Mouse (Mus musculus) heart, embryonic 13.5 days (tissue): ENCODE measurements at regions not wholly inside any gene's neighbourhood (a gene's known extent, or its start where the extent isn't known, plus 50 kb on each side); places are given as distances from the start of the nearest gene placed in this dataset.

Source experiments
- ATAC-seq: fragments of 200-750 bp; cut with Nextera tagmentation; 2 replicates; pipeline ENCODE4 v1.8.0; 2017; ENCODE audit warnings: moderate TSS enrichment; ENCODE audit not compliant: insufficient number of reproducible peaks, low FRiP score, low TSS enrichment; ENCODE audit errors: extremely low read depth
- H3K27ac ChIP-seq: fragments of 300-500 bp; sonication (generic); replicated peaks from 2 replicates; pipeline ENCODE4 v1.5.1; 2015; ENCODE audit warnings: moderate library complexity, mild to moderate bottlenecking, inconsistent platforms
- H3K27me3 ChIP-seq: fragments of 300-500 bp; sonication (generic); replicated peaks from 2 replicates; pipeline ENCODE4 v1.6.1; 2015; ENCODE audit warnings: mild to moderate bottlenecking, inconsistent platforms
- H3K36me3 ChIP-seq: fragments of 300-500 bp; sonication (generic); 2 replicates; pipeline ENCODE4 v1.6.1; 2015; ENCODE audit warnings: mild to moderate bottlenecking, inconsistent platforms
- H3K4me1 ChIP-seq: fragments of 300-500 bp; sonication (generic); 2 replicates; pipeline ENCODE4 v1.6.1; 2015; ENCODE audit warnings: inconsistent platforms
- H3K4me2 ChIP-seq: fragments of 300-500 bp; sonication (generic); 2 replicates; pipeline ENCODE4 v1.6.1; 2015; ENCODE audit warnings: inconsistent platforms, mild to moderate bottlenecking, moderate library complexity
- H3K4me3 ChIP-seq: fragments of 300-500 bp; sonication (generic); 2 replicates; pipeline ENCODE4 v1.5.1; 2015; ENCODE audit warnings: moderate library complexity, mild to moderate bottlenecking, inconsistent platforms
- H3K9ac ChIP-seq: fragments of 300-500 bp; sonication (generic); 2 replicates; pipeline ENCODE4 v1.6.1; 2015; ENCODE audit warnings: inconsistent platforms, mild to moderate bottlenecking, moderate library complexity
- H3K9me3 ChIP-seq: fragments of 300-500 bp; sonication (generic); 2 replicates; pipeline ENCODE4 v1.6.1; 2016; ENCODE audit warnings: inconsistent platforms
- WGBS: fragments of 180-500 bp; shearing (Covaris S2); methylation state at CpG from one replicate; pipeline ENCODE4 v1.1.7; 2015; ENCODE audit warnings: mixed read lengths; 5-methylcytosine and 5-hydroxymethylcytosine counted together

DNA sequence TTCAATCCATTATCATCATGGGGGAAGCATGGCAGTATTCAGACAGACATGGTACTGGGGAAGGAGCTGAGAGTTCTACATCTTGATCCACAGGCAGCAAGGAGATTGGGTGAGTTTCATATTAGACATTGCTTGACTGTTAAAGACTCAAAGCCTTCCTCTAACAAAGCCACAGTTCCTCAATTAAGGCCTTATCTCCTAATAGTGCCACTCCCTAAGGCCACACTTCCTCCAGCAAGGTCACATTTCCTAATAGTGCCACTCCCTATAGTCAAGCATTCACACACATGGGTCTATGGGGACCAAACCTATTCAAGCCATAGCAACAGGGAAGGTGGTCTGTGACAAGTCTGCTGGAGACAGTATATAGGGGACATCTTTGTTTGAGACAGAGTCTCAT lies 115.9 kb upstream of the Zfp64 start:
- Histone ChIP-seq H3K9me3 (peaks cover 18% of the 10 kb centered on the region; the same call in 1 of the 2 replicates), H3K4me3 (no peak overlapping the region), H3K36me3 (no peaks in the 10 kb centered on the region), H3K27me3 (no peaks in the 10 kb centered on the region), H3K27ac (no peak overlapping the region), H3K4me1 (no peaks in the 10 kb centered on the region), H3K9ac (no peak overlapping the region), H3K4me2 (no peak overlapping the region)
- ATAC-seq = no peak

DNA sequence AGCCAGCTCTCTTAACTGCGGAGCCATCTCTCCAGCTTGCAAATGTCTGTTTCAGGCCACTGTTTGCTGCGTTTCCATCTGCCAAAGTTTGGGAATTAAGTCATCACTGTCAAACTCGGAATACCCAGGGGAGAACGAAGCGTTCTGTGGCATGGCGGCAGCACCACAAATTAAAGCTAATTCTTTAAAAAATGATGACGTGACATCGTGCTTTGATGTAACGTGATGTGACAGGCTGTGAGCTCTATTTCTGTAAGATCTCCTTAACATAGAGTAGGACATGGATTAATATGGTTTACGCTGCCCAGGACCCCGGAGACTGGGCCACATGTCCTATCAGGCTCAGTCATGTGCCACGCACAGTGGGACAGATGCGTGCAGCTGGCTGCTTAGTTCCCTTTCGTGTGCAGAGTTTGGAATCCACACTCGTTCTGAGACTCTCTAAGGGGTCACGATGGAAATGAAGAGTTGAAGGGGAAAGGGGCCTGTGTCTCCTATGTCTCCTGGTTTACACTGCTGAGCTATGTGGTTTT lies 109.8 kb upstream of the Zfp64 start:
- Histone ChIP-seq H3K4me1 (peaks cover 9% of the 10 kb centered on the region), H3K4me2 (no peak overlapping the region), H3K9me3 (peaks cover 5% of the 10 kb centered on the region; the same call in 1 of the 2 replicates), H3K27me3 (0 out of 2 replicates have a peak, but pooled peaks cover 3% of the 10 kb centered on the region), H3K27ac (no peak overlapping the region), H3K36me3 (no peaks in the 10 kb centered on the region), H3K4me3 (no peak overlapping the region), H3K9ac (no peak overlapping the region)
- ATAC-seq = no peak
- WGBS = 85% methylated on average over 16 of the region's 16 CpGs

DNA sequence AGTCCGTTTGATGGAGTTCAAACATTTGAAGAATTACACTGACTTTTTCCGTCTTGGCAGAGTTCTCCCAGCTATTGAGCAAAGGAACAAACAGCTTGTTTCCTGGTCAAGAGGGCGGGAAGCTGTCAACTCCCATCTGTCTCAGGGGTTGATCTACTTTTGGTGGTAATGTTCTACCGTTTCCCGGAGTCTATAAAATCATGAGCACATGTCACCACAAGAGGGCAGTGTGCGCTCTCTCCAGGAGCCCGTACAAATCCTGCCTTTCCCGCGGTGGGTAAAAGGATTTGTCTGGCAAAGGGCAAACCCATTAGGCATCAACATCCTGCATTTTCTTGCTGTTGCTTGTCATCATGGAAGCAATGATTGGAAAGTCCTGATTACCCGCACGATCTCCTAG lies 106.1 kb upstream of the Zfp64 start:
- no peak overlapping the region for H3K4me3 ChIP-seq
- peaks cover 9% of the 10 kb centered on the region for H3K4me1 ChIP-seq
- H3K36me3 ChIP-seq = no peaks in the 10 kb centered on the region
- 0 out of 2 replicates have a peak, but pooled peaks cover 3% of the 10 kb centered on the region for H3K27me3 ChIP-seq
- H3K4me2 ChIP-seq = peak overlapping the region; percentile 55
- no peak for ATAC-seq
- H3K27ac ChIP-seq = 0 out of 2 replicates have a peak overlapping the region, but pooled peaks have one; percentile 3
- H3K9me3 ChIP-seq = peaks cover 8% of the 10 kb centered on the region
- H3K9ac ChIP-seq = no peak overlapping the region
- 6% methylated on average over 11 of the region's 11 CpGs for WGBS

DNA sequence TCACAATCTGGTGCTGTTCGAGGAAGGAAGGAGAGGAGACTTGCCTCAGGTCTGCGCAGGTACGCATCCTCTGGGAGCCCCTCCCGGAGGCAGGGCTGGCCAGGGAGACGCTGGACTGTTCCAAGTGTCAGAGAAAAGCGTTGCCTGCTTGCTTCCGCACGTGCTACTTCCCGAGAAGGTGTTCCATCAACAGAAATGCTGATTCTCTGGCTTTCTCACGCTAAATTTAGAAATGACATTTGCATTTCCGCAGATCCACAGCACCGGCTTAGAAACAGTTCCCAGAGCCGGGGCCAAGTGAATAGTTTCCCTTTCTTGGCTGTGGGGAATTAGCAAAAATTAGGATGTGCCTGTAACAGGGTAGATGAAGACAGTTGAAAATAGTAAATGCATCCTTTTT lies 105.1 kb upstream of the Zfp64 start:
- H3K9ac ChIP-seq = no peak overlapping the region
- no peak for ATAC-seq
- WGBS = 31% methylated on average over 13 of the region's 13 CpGs
- 0 out of 2 replicates have a peak, but pooled peaks cover 3% of the 10 kb centered on the region for H3K27me3 ChIP-seq
- H3K36me3 ChIP-seq = no peaks in the 10 kb centered on the region
- H3K27ac ChIP-seq = no peak overlapping the region
- H3K4me1 ChIP-seq = peaks cover 9% of the 10 kb centered on the region
- H3K4me2 ChIP-seq = peak overlapping the region; percentile 22
- no peak overlapping the region for H3K4me3 ChIP-seq
- peaks cover 8% of the 10 kb centered on the region for H3K9me3 ChIP-seq

DNA sequence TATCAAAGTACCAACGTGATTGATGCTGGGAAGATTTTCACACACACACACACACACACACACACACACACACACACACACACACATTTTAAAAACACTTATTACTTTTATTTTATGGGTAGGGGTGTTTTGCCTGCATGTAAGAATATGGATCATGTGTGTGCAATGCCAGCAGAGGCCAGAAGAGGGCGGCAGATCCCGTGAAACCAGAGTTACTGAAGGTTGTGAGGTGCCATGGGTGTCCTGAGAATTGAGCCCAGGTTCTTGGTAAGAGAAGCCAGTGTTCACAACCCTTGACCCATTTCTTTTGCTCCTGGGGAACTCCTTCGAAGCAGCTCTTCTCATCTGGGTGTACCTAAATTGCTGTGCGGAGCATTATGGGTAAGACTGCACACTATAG lies 102.4 kb upstream of the Zfp64 start:
- Histone ChIP-seq H3K27ac (no peak overlapping the region), H3K27me3 (0 out of 2 replicates have a peak, but pooled peaks cover 3% of the 10 kb centered on the region), H3K4me1 (peaks cover 9% of the 10 kb centered on the region), H3K36me3 (no peaks in the 10 kb centered on the region), H3K4me3 (no peak overlapping the region), H3K9ac (no peak overlapping the region), H3K9me3 (peaks cover 11% of the 10 kb centered on the region), H3K4me2 (no peak overlapping the region)
- 69% methylated on average over 5 of the region's 5 CpGs for WGBS
- ATAC-seq = no peak

DNA sequence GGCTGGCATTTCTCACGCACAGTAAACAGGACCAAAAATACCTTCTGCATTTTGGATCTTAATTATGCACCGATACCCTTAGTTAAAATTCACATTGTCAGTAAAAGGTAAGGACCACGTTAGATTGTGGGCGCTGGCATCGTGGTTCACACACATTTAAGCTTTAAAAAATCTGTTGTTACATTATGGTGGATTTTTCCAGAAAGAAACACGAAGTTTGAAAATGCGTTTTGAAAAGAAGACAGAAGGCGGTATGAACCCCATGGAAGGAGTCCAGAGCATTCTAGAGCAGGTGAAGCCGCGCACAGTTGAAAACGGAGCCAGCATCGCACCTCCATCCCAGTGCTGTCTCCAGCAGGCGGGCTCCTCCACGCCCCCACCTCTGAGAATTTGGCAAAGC lies 94.6 kb upstream of the Zfp64 start:
- Histone ChIP-seq H3K9ac (no peak overlapping the region), H3K27me3 (no peaks in the 10 kb centered on the region), H3K36me3 (no peaks in the 10 kb centered on the region), H3K4me1 (no peaks in the 10 kb centered on the region), H3K27ac (no peak overlapping the region), H3K4me2 (no peak overlapping the region), H3K4me3 (no peak overlapping the region), H3K9me3 (0 out of 2 replicates have a peak, but pooled peaks cover 3% of the 10 kb centered on the region)
- ATAC-seq = no peak
- WGBS = 83% methylated on average over 14 of the region's 14 CpGs

DNA sequence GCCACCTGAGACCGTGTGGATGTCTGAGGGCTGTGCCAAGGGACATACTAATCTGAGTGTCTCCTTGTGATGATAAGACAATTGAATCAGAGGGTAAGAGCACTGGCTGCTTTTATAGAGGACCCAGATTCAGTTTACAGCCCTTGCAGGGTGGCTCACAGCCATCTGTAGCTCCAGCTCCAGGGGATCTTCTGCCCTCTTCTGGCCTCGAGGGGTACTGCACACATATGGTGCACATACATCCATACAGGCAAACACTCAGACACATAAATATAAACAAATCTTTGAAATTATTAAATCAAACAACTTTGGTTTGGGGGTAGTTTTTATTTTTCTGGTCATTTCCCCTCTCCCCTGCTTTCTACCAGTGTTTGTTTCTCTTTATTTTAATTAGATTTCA lies 86.4 kb upstream of the Zfp64 start:
- H3K27me3 ChIP-seq = no peaks in the 10 kb centered on the region
- no peak overlapping the region for H3K4me2 ChIP-seq
- no peaks in the 10 kb centered on the region for H3K4me1 ChIP-seq
- ATAC-seq = no peak
- H3K27ac ChIP-seq = no peak overlapping the region
- H3K36me3 ChIP-seq = no peaks in the 10 kb centered on the region
- H3K9me3 ChIP-seq = peaks cover 4% of the 10 kb centered on the region; the same call in 1 of the 2 replicates
- H3K4me3 ChIP-seq = no peak overlapping the region
- H3K9ac ChIP-seq = no peak overlapping the region
- 47% methylated on average over 2 of the region's 2 CpGs for WGBS

DNA sequence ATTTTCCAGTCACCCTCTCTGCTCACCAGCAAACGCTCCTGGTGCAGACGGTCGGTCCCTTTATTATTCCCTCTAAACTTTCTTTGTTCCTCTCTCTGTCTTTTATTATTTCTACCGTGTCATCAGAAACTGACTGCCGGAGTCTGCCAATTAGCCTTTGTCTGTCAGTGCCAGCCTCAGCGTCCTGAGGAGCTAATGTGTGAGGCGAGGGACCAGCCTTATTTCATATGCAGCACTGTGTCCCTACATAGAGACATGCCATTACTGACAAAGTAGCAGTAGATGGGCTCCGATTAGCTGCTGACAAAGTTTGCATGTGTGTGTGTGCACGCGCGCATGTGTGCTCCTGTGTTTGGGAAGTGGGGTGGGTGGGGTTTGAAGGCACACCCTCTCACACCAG lies 82.6 kb upstream of the Zfp64 start:
- no peak overlapping the region for H3K4me3 ChIP-seq
- no peak overlapping the region for H3K27ac ChIP-seq
- 0 out of 2 replicates have a peak, but pooled peaks cover 4% of the 10 kb centered on the region for H3K27me3 ChIP-seq
- no peaks in the 10 kb centered on the region for H3K36me3 ChIP-seq
- H3K4me1 ChIP-seq = no peaks in the 10 kb centered on the region
- WGBS = 85% methylated on average over 11 of the region's 11 CpGs
- H3K9ac ChIP-seq = no peak overlapping the region
- no peak for ATAC-seq
- no peak overlapping the region for H3K4me2 ChIP-seq
- H3K9me3 ChIP-seq = peaks cover 4% of the 10 kb centered on the region; the same call in 1 of the 2 replicates

DNA sequence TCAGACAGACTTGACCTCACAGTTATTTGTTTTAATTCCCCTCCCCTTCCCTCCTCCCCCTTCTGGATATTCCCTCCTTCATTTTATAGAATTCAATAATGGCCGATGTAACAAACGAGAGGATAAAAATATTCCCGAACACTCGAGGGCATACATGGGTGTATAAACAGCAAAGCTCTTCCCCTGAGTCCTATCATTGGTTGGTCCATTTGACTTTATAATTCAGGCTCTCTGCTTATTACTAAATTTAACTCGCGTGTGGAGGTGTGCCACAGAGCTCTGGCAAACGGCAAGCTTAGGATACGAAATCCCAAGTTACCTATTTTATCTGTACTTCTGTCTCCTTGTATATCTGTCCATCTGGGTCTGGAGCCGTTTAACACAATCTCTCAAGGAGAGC lies 82.1 kb upstream of the Zfp64 start:
- Histone ChIP-seq H3K27ac (no peak overlapping the region), H3K9ac (no peak overlapping the region), H3K4me3 (no peak overlapping the region), H3K4me1 (no peaks in the 10 kb centered on the region), H3K4me2 (no peak overlapping the region), H3K36me3 (no peaks in the 10 kb centered on the region), H3K27me3 (0 out of 2 replicates have a peak, but pooled peaks cover 4% of the 10 kb centered on the region), H3K9me3 (peaks cover 4% of the 10 kb centered on the region; the same call in 1 of the 2 replicates)
- WGBS = 77% methylated on average over 9 of the region's 9 CpGs
- ATAC-seq = no peak

DNA sequence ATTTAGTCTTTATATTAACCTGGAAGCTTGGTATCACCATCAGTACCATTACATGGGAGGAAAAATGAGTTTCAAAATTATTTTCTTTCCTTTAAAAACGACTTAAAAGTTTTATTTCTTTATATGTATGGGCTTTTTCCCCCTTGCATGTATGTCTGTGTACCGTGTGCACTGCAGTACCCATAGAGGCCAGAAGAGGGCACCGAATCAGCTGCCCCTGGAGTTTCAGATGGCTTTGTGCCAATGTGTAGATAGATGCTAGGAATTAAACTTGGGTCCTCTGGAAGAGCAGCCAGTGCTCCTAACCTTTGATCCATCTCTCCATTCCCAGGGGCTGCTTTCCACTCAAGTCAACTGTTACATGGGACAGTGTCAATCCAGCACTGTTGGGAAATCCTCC lies 79.9 kb upstream of the Zfp64 start:
- no peak overlapping the region for H3K9ac ChIP-seq
- no peak for ATAC-seq
- H3K27me3 ChIP-seq = 0 out of 2 replicates have a peak, but pooled peaks cover 4% of the 10 kb centered on the region

DNA sequence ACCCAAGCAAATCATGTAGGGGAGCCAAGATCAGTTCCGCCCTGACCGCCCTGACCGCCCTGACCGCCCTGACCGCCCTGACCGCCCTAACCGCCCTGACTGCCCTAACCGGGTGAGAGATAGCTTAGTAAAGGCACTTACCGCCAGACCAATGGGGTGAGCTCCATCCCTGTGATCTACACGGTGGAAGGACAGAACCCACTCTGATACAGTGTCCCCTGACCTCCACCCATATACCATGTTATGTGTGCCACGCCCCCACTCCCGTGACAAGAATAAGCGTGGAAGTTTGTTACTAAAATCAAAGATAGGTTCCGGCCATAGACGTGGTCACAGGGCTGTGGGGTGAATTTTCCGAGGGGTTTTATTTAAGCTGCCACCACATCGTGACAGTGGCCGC lies 78.6 kb upstream of the Zfp64 start:
- Histone ChIP-seq H3K4me2 (no peak overlapping the region), H3K4me3 (no peak overlapping the region)

More for the DNA sequence above, 79.9 kb upstream of the Zfp64 start:
- Histone ChIP-seq H3K4me2 (no peak overlapping the region), H3K27ac (no peak overlapping the region), H3K4me3 (no peak overlapping the region), H3K9me3 (no peaks in the 10 kb centered on the region), H3K36me3 (no peaks in the 10 kb centered on the region), H3K4me1 (no peaks in the 10 kb centered on the region)
- WGBS = 25% methylated on average over 3 of the region's 3 CpGs

DNA sequence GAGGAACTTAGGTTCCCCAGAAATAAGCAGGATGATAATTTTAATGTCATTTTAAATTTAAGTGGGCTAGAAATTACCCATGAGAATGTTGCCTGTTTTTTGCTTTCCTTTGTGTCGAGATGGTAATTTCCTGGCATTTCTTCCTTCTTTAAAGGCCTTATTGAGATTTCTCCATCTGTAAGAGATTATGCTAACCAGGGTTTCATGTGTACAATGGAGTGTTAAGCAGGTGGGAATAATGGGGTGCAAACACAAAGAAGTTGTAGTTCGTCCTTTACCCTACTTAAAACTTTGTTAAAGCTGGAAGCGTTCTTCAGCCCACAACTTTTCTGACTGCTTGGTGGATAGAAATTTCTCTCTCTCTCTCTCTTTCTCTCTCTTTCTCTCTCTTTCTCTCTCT lies 77.8 kb upstream of the Zfp64 start:
- Histone ChIP-seq H3K4me3 (no peak overlapping the region), H3K27me3 (0 out of 2 replicates have a peak, but pooled peaks cover 4% of the 10 kb centered on the region), H3K36me3 (no peaks in the 10 kb centered on the region), H3K9me3 (no peaks in the 10 kb centered on the region), H3K4me1 (no peaks in the 10 kb centered on the region), H3K4me2 (no peak overlapping the region), H3K27ac (no peak overlapping the region), H3K9ac (no peak overlapping the region)
- ATAC-seq = no peak
- WGBS = 69% methylated on average over 3 of the region's 3 CpGs

More for the DNA sequence above, 78.6 kb upstream of the Zfp64 start:
- Histone ChIP-seq H3K9me3 (no peaks in the 10 kb centered on the region), H3K9ac (no peak overlapping the region), H3K27me3 (0 out of 2 replicates have a peak, but pooled peaks cover 4% of the 10 kb centered on the region), H3K27ac (no peak overlapping the region), H3K4me1 (no peaks in the 10 kb centered on the region), H3K36me3 (no peaks in the 10 kb centered on the region)
- WGBS = 40% methylated on average over 18 of the region's 18 CpGs
- no peak for ATAC-seq
